Mouse (Mus musculus) ZHBTc4 (cell line): ENCODE data around the gene Rps6ka1.
"Not testable (repeated sequence)": the region's sequence is repeated elsewhere in the genome, so short reads cannot be mapped to it uniquely, and the experiment has no call there.

ENCODE experiments used
- DNase-seq: peaks from one replicate; pipeline ENCODE4 v3.0.0-alpha.2; 2011; ENCODE audit warnings: low read depth, low spot score

Rps6ka1 gene

DNA sequence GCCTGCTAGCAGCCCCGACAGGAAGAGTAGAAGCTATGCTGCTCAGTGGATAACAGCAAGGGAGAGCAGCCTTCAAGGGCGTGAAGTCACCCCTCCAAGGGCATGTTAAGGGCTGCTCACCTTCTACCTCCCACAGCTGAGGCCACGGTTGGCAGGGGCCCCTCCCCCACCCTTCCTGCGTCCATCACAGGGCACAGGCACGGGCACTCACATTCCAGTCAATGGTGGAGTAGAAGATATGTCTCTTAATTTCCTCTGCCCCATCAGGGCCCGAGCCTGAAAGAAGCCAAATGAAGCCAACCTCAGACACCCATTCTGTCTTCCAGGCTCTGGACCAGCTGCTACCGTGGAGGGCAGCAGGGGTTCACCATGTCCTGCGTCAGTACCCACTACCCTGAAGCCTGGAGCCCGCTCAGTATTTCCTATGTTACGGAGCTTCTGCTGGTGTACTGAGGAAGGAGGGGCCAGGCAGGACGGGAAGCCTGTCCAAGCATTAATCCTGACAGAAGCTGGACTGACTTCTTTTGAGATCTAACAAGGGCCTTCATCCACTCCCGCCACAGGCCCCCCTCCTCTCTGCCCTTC, 23.7 kb downstream of the Rps6ka1 start:
- no peak for DNase-seq

DNA sequence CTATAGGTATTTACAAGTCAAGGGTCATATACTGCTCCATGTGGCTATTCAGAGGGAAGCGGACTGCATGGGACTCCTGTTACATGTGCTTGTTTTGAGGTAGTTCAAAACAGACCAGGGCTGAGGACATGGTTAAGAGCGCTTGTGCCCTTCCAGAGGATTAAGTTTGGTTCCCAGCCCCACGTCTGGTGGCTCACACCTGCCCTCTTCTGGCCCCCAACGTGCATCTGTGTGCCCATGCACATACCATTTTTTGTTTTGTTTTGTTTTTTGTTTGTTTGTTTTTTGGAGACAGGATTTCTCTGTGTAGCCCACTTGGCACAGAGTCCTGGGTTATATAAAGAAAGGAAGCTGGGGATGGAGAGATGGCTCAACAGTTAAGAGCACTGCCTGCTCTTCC, 30.1 kb downstream of the Rps6ka1 start:
- no peak for DNase-seq

DNA sequence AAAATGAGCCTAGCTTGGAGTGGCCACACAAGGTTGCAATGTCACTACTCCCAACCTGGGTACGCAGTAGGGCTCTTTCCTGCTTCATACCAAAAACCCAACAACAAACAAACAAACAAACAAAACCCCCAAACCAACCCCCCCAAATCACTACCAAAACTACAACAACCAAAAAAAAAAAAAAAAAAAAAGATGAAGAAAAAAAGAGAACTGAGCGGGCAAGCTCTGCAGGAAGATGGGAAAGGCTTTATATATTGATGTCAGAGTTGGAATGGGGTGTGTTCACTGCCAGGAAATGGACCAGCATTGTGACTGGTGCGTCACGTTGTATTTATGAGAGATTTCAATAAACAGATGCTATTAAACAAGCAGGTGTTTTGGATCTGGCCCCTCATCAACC, 33.0 kb downstream of the Rps6ka1 start:
- DNase-seq, result no peak

DNA sequence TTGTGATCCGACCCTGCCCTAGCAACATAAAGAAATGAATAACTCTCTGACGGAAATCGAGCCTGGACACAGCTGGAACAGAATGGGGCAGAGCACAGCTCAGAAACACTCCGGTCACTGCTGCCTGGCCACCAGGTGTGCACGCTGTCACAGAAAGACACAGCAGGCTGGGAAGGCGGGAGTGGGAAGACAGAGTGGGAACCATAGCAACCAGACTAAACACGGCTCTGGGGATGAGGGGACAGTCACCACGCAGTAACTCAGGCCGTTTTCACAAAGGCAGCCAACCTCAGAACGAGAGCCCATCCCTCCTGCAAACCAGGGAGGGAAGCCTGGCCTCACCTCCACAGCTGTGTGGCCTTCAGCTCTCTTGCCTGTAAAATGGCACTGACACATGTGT, 34.0 kb downstream of the Rps6ka1 start:
- no peak for DNase-seq

DNA sequence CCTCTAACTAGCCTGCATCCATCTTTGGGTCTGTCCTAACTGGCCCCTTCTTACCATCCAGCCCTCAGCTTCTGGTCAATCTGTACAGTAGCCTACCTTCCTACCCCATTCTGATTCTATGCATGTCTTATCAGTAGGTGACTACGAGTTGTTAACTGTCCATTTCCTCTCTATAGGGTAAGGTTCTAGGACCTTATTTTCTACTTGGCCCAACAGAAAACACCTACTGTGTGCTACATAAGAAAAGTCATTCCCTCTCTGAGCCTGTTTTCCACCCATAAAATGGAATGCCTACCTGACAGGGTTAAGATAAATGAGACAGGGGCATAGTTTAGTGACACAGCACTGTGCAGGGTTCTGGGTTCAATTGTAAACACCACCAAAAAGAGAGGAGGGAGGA, 41.0 kb downstream of the Rps6ka1 start:
- no peak for DNase-seq

DNA sequence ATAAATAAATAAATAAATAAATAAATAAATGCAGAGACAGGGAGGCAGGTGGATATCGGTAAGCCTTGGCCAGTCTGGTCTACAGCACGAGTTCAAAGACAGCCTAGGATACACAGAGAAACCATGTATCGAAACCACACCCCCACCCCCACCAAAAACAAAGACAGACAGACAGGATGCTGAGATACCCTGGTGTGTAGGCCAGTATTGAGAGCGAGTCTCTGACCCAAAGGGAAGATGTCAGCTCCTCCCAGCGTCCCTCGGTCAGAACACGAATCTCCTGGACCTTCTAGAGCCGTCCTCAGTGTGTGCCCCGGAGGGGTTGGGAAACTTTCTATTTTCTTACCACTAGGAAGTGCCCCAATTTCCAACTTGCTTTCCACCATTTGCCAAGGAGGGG, 42.5 kb downstream of the Rps6ka1 start:
- no peak for DNase-seq

DNA sequence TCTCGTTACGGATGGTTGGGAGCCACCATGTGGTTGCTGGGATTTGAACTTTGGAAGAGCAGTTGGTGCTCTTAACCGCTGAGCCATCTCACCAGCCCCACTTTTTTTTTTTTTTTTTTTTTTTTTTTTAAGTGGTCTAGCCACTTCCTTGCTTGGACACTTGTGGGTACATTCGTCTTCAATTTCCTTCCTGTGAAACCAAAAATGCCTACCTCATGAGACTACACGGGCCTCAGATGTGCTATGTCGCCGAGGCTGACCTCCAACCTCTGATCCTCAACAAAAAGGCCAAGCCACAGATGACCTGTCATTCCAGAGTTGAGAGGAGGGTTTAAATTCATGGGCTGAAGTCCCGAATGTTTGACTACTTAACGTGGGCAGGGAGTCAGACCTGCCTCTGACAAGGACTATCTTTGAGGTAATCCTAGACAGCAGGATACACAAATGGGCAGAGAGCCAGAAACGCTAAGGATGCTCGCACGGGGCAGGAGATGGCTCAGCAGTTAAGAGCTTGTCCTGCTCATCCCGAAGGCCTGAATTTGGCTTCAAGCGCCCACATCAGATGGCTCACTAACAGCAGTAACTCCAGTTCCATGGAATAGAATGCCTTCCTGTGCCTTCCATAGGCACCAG, 43.3 kb downstream of the Rps6ka1 start:
- DNase-seq, result no peak

DNA sequence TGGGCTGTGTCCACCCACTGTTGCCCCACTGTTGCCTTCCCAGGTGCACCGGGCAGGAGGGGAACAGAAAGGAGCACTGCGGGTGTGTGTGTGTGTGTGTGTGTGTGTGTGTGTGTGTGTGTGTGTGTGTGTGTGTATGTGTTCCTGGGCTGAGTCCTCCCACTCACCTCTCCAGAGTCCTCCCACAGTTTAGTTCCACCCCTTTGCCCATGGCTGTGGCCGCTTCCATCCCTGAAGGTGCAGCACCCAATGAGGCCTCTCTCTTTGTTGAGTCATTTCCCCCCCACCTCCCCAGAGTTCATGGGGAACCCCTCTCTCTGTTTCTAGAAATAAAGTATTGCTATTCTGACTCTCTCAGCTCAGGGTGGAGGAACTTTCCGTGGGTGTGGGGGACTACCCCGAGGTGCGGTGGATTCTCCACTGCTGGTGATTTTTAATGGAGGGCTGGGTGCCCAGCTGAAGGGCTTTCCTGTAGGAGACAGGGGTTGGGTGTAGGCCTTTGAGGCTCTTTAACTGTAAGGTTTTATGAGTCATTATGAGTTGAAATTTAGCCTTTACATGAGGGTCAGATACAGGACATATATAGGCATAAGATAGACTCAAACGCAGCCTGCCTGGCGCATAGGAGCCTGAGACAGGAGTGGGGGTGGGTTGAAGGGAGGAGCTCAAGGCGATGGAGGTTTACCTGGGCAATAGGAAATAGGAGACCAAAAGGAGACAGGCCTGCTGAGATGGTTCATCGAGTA, 44.4 kb downstream of the Rps6ka1 start:
- DNase-seq, result no peak

DNA sequence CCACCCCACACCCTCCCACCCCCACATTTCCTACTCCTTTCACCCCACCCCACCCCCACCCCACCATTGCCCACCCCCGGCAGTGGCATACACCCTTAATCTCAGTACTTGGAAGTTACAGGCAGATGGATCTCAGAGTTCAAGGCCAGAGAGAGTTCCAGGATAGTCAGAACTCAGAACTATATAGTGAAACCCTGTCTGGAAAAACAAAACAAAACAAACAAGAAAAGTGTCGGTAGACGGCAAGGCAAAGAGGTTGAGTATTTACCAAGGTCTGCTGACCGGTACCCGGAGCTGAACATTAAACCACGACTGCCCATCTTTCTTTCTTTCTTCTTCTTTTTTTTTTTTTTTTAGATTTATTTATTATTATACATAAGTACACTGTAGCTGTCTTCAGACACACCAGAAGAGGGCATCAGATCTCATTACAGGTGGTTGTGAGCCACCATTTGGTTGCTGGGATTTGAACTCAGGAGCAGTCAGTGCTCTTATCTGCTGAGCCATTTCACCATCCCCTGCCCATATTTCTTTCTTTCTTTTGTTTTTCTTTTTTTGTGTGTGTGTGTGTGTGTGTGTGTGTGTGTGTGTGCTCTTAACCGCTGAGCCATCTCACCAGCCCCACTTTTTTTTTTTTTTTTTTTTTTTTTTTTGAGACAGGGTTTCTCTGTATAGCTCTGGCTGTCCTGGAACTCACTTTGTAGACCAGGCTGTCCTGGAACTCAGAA, 45.7 kb downstream of the Rps6ka1 start:
- DNase-seq, result not testable (repeated sequence)

DNA sequence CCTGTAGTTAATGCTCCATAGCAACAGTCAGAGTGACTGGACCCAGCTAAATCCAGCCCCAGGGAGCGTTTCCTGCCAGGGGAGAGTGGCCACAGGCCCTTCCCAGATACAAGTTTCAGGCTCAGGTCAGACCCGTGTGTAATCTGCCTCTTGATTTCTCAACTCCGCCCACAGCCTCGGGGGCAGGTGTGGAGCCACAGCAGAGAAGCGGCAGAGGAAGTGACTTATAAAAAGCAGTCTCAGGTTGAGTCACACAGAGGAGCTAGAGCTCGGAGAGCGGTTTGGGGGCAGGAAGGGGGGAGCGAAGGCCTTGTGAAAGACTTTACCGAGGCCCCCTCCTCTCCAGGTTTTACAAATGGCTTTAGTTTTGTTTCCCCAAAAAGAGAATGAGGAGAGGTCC, 46.6 kb downstream of the Rps6ka1 start:
- DNase-seq, result peak; percentile 98

DNA sequence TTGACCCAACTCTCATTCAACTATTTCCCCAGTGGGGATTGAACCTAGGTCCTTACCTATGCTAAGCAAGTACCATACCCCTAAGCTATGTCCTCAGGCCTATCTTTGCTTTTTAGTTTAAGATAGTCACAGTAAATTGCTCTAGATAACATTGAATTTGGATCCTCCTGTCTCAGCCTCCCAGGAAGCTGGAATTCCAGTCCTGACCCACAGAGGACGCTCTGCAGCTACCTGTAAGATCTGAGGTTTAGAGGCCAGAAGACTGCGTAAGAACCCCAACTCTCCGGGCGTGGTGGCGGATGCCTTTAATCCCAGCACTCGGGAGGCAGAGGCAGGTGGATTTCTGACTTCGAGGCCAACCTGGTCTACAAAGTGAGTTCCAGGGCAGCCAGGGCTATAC, 47.1 kb downstream of the Rps6ka1 start:
- DNase-seq, result peak; percentile 79

DNA sequence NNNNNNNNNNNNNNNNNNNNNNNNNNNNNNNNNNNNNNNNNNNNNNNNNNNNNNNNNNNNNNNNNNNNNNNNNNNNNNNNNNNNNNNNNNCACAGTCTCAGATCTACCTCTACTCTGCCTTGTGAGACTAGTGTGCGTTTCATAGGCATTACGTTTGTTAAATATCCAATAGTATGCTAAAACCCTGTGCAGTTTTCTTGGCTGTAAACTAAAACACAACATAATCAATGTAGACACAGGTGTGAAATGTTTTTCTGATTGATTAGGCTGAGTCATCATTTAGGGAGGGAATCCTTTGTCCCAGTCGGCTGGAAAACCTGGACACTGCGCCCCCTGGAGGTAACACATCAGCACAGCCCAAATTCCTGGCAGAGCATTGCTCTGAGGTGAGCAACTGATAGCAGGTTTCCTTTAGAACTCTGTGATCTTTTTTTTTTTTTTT, 48.2 kb downstream of the Rps6ka1 start:
- peak; percentile 90 for DNase-seq

DNA sequence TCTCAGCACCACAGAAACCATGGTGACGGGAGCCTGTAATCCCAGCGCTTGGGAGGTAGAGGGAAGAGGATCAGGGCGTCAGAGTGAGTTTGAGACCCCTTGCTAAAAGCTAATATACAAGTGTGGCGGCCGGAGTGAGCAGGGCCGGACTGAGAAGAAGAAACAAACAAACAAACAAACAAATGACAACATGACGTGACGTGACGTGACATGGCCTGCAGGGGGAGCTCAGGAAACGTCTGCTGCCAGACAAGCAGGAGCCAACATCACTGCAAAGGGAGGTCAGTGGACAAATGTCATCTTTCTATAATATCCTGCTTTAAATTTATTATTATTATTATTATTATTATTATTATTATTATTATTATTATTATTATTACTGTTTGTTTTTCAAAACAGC, 51.0 kb downstream of the Rps6ka1 start:
- peak; percentile 82 for DNase-seq

DNA sequence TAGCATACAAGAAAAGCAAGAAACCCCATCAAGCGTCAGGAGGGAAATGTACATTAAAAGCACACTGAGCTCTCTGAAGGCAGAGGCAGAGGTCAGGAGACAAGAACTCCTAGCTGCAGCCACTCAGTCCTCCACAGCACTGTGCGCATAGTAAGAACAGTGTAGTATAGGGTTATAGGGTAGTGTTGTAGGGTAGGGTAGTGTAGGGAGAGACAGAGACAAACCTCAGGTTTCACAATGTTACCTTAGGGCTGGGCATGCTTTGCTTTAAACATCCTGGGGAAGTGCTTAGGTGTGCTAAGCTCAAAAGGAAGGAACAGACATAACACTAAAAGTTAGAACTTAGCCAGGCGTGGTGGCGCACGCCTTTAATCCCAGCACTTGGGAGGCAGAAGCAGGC, 52.4 kb downstream of the Rps6ka1 start:
- DNase-seq, result no peak

DNA sequence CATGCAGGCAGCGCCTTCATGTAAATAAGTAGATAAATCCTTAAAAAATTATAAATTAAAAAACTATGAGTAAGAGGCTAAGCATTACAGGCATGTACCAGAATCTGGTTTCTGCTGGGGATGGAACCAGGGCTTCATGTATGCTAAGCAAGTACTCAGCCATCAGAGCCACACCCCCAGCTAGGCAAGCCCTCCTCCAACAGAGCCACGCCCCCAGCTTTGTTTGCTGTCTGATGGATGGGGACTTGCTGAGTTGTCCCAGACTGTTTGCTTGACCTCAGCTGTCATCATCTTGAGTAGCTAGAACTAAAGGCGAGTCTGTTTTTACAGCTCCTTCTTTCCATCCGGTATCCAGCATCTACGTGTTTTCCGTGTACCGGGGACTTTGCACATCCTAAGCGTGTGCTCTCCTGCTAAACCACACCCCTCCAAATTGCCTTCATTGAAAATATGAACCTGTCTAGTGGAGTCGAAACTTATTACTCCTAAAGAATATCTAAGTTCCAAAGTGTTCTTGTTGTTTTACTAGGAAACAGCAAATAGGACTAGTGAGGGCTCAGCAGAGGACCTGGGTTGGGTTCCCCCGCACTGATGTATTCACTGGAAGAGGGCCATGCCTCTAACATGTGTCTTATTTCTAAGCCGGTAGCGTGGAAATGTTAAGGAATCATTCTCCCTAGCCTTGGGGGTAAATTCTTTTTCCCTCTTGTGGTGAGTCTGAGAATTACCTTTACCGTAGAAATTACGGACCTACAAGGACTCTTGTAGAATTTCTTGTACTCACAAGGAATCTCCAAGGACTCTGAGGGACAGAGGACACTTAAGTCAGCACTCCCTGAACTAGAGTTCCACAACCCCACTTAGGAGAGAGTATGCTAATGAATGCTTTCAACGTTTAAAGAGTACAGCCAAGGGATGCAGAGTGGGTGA, 54.4 kb downstream of the Rps6ka1 start:
- DNase-seq, result peak; percentile 97

DNA sequence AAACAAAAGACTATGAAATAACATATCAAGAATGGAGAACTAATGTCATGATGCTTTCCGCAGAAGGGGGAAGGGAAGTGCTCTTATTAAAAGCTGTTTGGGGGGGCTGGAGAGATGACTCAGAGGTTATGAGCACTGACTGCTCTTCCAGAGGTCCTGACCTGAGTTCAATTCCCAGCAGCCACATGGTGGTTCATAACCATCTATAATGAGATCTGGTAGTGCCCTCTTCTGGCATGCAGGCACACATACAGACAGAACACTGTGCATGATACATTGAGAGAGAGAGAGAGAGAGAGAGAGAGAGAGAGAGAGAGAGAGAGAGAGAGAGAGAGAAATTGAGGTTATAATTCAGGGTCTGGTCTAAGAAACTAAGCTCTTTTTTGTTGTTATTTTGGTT, 57.1 kb downstream of the Rps6ka1 start:
- no peak for DNase-seq

DNA sequence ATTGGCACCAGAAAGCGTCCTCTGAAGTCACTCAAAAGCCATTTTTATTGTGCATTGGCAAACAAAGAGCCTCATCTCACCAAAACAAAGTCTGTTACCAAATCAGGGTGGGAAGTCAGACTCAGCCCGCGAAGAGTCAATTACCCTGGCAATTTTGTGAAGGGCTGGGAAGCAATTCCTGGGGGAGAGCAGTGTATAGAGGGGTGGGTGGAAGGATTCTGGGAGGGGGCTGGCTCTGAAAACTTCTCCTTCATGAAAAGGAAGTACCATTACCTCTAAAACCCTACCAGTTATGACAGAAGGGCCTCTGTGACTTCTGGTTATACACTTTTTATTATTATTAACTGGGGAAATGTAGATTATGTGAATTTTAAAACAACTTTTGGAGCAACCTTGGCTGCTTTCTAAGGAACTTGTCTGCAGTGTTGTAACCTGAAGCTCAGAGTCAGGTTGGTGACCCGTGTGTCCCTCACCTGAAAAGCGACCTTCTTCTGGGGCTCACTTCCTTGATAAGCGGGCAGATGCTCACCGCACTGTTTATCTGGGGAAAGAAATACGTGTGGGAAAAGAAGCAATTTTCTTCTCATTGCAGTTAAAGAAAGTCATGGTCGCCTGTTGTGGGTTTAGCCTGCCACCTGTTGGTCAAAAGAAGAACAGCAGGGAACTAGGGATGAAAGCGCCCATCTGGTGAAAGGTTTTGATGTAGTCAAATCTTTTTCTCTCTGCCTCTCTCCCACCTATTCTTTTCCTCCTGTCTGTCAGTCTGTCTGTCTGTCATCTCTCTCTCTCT, 58.1 kb downstream of the Rps6ka1 start:
- DNase-seq, result peak; percentile 77

DNA sequence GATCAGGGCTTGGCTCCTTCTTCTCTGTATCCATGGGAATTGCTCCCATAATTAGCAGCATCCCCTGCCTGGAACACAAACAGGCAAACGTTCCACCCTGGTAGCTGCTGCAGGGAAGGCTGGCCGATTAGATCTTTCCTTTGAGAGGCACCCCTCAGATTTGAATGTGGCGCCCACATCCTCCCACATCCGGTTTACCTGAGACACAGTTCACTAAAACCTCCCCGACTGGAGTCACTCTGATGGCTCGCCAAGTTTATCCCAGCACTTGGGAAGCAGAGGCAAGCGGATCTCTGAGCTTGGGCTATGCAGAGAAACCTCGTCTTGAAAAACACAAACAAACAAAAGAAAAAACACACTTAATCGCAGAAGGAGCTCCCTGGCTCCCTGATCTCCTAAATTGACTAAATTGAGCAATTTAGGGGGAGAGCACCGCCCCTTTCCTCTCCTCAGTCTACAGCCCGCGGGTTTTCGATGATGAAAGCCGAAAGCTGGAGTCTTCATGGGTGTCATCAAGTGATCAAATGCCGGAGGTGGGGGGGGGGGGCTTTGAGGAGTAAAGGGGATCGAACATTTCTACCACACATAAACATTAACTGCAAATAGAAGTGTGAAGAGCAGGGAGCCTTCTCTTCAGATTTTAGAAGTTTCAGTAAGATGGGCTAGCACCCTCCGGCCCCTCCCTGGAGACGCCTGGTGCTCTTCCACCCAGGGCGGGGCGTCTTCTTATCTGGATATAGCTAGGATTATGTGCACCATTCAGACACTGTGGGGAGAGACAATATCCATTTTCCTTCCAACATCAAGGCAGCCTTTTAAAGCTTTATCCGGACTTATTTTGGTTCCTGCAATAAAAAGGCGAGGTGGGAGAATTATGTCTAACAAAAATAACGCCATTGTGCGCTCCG, 59.5 kb downstream of the Rps6ka1 start:
- no peak for DNase-seq

DNA sequence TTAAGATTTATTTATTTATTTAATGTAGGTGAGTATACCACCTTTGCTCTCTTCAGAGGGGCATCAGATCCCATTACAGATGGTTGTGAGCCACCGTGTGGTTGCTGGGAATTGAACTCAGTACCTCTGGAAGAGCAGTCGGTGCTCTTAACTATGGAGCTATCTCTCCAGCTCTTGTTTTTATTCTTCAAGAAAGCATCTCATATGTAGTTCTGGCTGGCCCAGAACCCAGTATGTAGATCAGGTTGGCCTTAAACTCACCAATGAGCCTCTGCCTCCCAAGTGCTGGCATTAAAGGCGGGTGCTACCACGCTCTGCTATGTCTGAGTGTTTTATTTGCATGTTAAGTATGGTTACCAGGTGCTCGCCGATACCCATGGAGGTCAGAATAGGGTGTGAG, 60.2 kb downstream of the Rps6ka1 start:
- no peak for DNase-seq
